Mouse (Mus musculus) embryonic fibroblast, embryonic 13.5 days (primary cell): ENCODE measurements at regions not wholly inside any gene's neighbourhood (a gene's known extent, or its start where the extent isn't known, plus 50 kb on each side); places are given as distances from the start of the nearest gene placed in this dataset.

ENCODE experiments used
- CTCF ChIP-seq: IDR thresholded peaks from 2 replicates; pipeline ENCODE4 v1.5.1; 2011; ENCODE audit warnings: mild to moderate bottlenecking, control low read depth, low read length, moderate library complexity, borderline replicate concordance; ENCODE audit not compliant: insufficient read depth
- POLR2A ChIP-seq: IDR thresholded peaks from 2 replicates; pipeline ENCODE4 v1.6.1; 2011; ENCODE audit warnings: low read depth, mild to moderate bottlenecking, control low read depth, low read length, moderate library complexity

- TF ChIP-seq CTCF: no peak
- TF ChIP-seq POLR2A: no peak
Observed at GRCm38 (mm10) chr13:52253138-52253537, 277.9 kb downstream of the Diras2 start.
